Mouse (Mus musculus) forebrain, embryonic 13.5 days (tissue): ENCODE measurements at regions not wholly inside any gene's neighbourhood (a gene's known extent, or its start where the extent isn't known, plus 50 kb on each side); places are given as distances from the start of the nearest gene placed in this dataset.

Experiments used
- ATAC-seq: fragments of 200-750 bp; cut with Nextera tagmentation; 2 replicates; pipeline ENCODE4 v1.8.0; 2017
- H3K27ac ChIP-seq: fragments of 300-500 bp; sonication (generic); 2 replicates; pipeline ENCODE4 v1.5.1; 2015; ENCODE audit warnings: inconsistent platforms, mild to moderate bottlenecking, moderate library complexity
- H3K27me3 ChIP-seq: fragments of 300-500 bp; sonication (generic); 2 replicates; pipeline ENCODE4 v1.6.1; 2015; ENCODE audit warnings: mild to moderate bottlenecking, inconsistent platforms
- H3K36me3 ChIP-seq: fragments of 300-500 bp; sonication (generic); 2 replicates; pipeline ENCODE4 v1.6.1; 2015; ENCODE audit warnings: mild to moderate bottlenecking, inconsistent platforms; ENCODE audit not compliant: poor library complexity, severe bottlenecking
- H3K4me1 ChIP-seq: fragments of 300-500 bp; sonication (generic); 2 replicates; pipeline ENCODE4 v1.6.1; 2015; ENCODE audit warnings: inconsistent platforms
- H3K4me2 ChIP-seq: fragments of 300-500 bp; sonication (generic); 2 replicates; pipeline ENCODE4 v1.6.1; 2015; ENCODE audit warnings: inconsistent platforms, mild to moderate bottlenecking, moderate library complexity
- H3K4me3 ChIP-seq: fragments of 300-500 bp; sonication (generic); 2 replicates; pipeline ENCODE4 v1.5.1; 2015; ENCODE audit warnings: mild to moderate bottlenecking, inconsistent platforms
- H3K9ac ChIP-seq: fragments of 300-500 bp; sonication (generic); 2 replicates; pipeline ENCODE4 v1.6.1; 2015; ENCODE audit warnings: mild to moderate bottlenecking, inconsistent platforms
- H3K9me3 ChIP-seq: fragments of 300-500 bp; sonication (generic); replicated peaks from 2 replicates; pipeline ENCODE4 v1.6.1; 2016; ENCODE audit warnings: inconsistent platforms
- WGBS: fragments of 180-500 bp; shearing (Covaris S2); methylation state at CpG from one replicate; pipeline ENCODE4 v1.1.7; 2015; 5-methylcytosine and 5-hydroxymethylcytosine counted together

- no peak for ATAC-seq
- Histone ChIP-seq H3K36me3 (no peaks in the 10 kb centered on the region), H3K4me2 (no peak overlapping the region), H3K9ac (no peak overlapping the region), H3K9me3 (no peaks in the 10 kb centered on the region), H3K27ac (no peak overlapping the region), H3K27me3 (no peaks in the 10 kb centered on the region), H3K4me3 (no peak overlapping the region), H3K4me1 (no peaks in the 10 kb centered on the region)
- 80% methylated on average over 2 of the region's 2 CpGs for WGBS
These were observed 383.5 kb downstream of the G6pd2 start for GRCm38 (mm10) chr5:62192073-62192472.

- WGBS = 33% methylated on average over 2 of the region's 2 CpGs
- H3K27me3 ChIP-seq = no peaks in the 10 kb centered on the region
These were observed 396.8 kb downstream of the G6pd2 start for GRCm38 (mm10) chr5:62205384-62205783.

More at GRCm38 (mm10) chr5:62205384-62205783, 396.8 kb downstream of the G6pd2 start:
- Histone ChIP-seq H3K27ac (no peak overlapping the region), H3K4me1 (no peaks in the 10 kb centered on the region), H3K9me3 (no peaks in the 10 kb centered on the region), H3K36me3 (no peaks in the 10 kb centered on the region), H3K4me3 (no peak overlapping the region), H3K9ac (no peak overlapping the region), H3K4me2 (no peak overlapping the region)
- peak; percentile 95 for ATAC-seq
